Mouse (Mus musculus) limb, embryonic 10.5 days (tissue): Measurements from ENCODE around the gene Gucy2c. TPM values are rescaled to one million over a fixed set of nuclear protein-coding genes. Genes with fewer than 3 reads are reported as not detected.

Source experiments
- DNase-seq: peaks from one replicate; pipeline ENCODE4 v3.0.0-alpha.2; 2017; ENCODE audit warnings: low spot score
- H3K27ac ChIP-seq: fragments of 300-500 bp; sonication (generic); 2 replicates; pipeline ENCODE4 v1.5.1; 2016; ENCODE audit warnings: mild to moderate bottlenecking
- H3K27me3 ChIP-seq: fragments of 300-500 bp; sonication (generic); 2 replicates; pipeline ENCODE4 v1.6.1; 2016; ENCODE audit warnings: low read depth, mild to moderate bottlenecking; ENCODE audit not compliant: poor library complexity, severe bottlenecking
- H3K36me3 ChIP-seq: fragments of 300-500 bp; sonication (generic); 2 replicates; pipeline ENCODE4 v1.6.1; 2016; ENCODE audit warnings: mild to moderate bottlenecking, moderate library complexity
- H3K4me1 ChIP-seq: fragments of 300-500 bp; sonication (generic); 2 replicates; pipeline ENCODE4 v1.6.1; 2016
- H3K4me3 ChIP-seq: fragments of 300-500 bp; sonication (generic); 2 replicates; pipeline ENCODE4 v1.5.1; 2016; ENCODE audit warnings: mild to moderate bottlenecking, moderate library complexity
- H3K9me3 ChIP-seq: fragments of 300-500 bp; sonication (generic); replicated peaks from 2 replicates; pipeline ENCODE4 v1.6.1; 2016; ENCODE audit warnings: mild to moderate bottlenecking
- WGBS: fragments of 180-500 bp; shearing (Covaris S2); methylation state at CpG from one replicate; pipeline ENCODE4 v1.1.7; 2016; 5-methylcytosine and 5-hydroxymethylcytosine counted together
- polyA plus RNA-seq: library from polyadenylated mRNA; unstranded; fragments of >200 nt; fragmentation: Nextera tagmentation; extraction: Ambion mirVana; gene quantifications from 2 replicates; pipeline ENCODE4 v1.2.1, GENCODE M21; 2016

Gucy2c gene
- polyA plus RNA-seq, 1 experiment from 2014 or later = 0.16 TPM

- WGBS = 94% methylated on average over 11 of the region's 11 CpGs
- Histone ChIP-seq H3K27ac (no peak overlapping the region), H3K27me3 (no peaks in the 10 kb centered on the region), H3K36me3 (no peaks in the 10 kb centered on the region), H3K4me1 (no peaks in the 10 kb centered on the region), H3K9me3 (no peaks in the 10 kb centered on the region), H3K4me3 (no peak overlapping the region)
- no peak for DNase-seq
Measured at GRCm38 (mm10) chr6:136750567-136750966, 31.0 kb downstream of the Gucy2c start.

- H3K9me3 ChIP-seq = no peaks in the 10 kb centered on the region
- peaks cover 6% of the 10 kb centered on the region; the same call in 1 of the 2 replicates for H3K4me1 ChIP-seq
- H3K36me3 ChIP-seq = no peaks in the 10 kb centered on the region
- WGBS = 88% methylated on average over 5 of the region's 5 CpGs
- no peak for DNase-seq
- no peaks in the 10 kb centered on the region for H3K27me3 ChIP-seq
- H3K27ac ChIP-seq = no peak overlapping the region
- H3K4me3 ChIP-seq = no peak overlapping the region
Measured at GRCm38 (mm10) chr6:136745586-136745985, 36.0 kb downstream of the Gucy2c start.

- DNase-seq = no peak
- Histone ChIP-seq H3K4me1 (peaks cover 6% of the 10 kb centered on the region; the same call in 1 of the 2 replicates), H3K27ac (no peak overlapping the region), H3K9me3 (no peaks in the 10 kb centered on the region), H3K36me3 (no peaks in the 10 kb centered on the region), H3K4me3 (no peak overlapping the region), H3K27me3 (no peaks in the 10 kb centered on the region)
- WGBS = 77% methylated on average over 7 of the region's 7 CpGs
Measured at GRCm38 (mm10) chr6:136743729-136744128, 37.8 kb downstream of the Gucy2c start.

- 51% methylated on average over 10 of the region's 10 CpGs for WGBS
- Histone ChIP-seq H3K4me1 (peaks cover 6% of the 10 kb centered on the region; the same call in 1 of the 2 replicates), H3K36me3 (no peaks in the 10 kb centered on the region), H3K27ac (peak overlapping the region; percentile 19; the same call in 1 of the 2 replicates), H3K9me3 (no peaks in the 10 kb centered on the region), H3K27me3 (no peaks in the 10 kb centered on the region), H3K4me3 (no peak overlapping the region)
- peak; percentile 82 for DNase-seq
Measured at GRCm38 (mm10) chr6:136742352-136743118, 39.0 kb downstream of the Gucy2c start.

GRCm38 (mm10) chr6:136741281-136741680 lies 40.3 kb downstream of the Gucy2c start:
- Histone ChIP-seq H3K4me1 (peaks cover 6% of the 10 kb centered on the region; the same call in 1 of the 2 replicates), H3K36me3 (no peaks in the 10 kb centered on the region), H3K9me3 (no peaks in the 10 kb centered on the region), H3K4me3 (no peak overlapping the region), H3K27ac (no peak overlapping the region), H3K27me3 (no peaks in the 10 kb centered on the region)
- no peak for DNase-seq
- WGBS = 88% methylated on average over 10 of the region's 10 CpGs

GRCm38 (mm10) chr6:136735766-136736165 lies 45.8 kb downstream of the Gucy2c start:
- 83% methylated on average over 7 of the region's 7 CpGs for WGBS
- H3K27ac ChIP-seq = no peak overlapping the region
- H3K4me1 ChIP-seq = no peaks in the 10 kb centered on the region
- H3K4me3 ChIP-seq = no peak overlapping the region
- no peak for DNase-seq
- no peaks in the 10 kb centered on the region for H3K27me3 ChIP-seq
- H3K9me3 ChIP-seq = no peaks in the 10 kb centered on the region
- no peaks in the 10 kb centered on the region for H3K36me3 ChIP-seq

GRCm38 (mm10) chr6:136728144-136728543 lies 53.4 kb downstream of the Gucy2c start:
- Histone ChIP-seq H3K9me3 (no peaks in the 10 kb centered on the region), H3K27ac (0 out of 2 replicates have a peak overlapping the region, but pooled peaks have one; percentile 19), H3K36me3 (no peaks in the 10 kb centered on the region), H3K27me3 (no peaks in the 10 kb centered on the region), H3K4me1 (no peaks in the 10 kb centered on the region), H3K4me3 (no peak overlapping the region)
- 95% methylated on average over 14 of the region's 14 CpGs for WGBS
- DNase-seq = no peak

GRCm38 (mm10) chr6:136723171-136723570 lies 58.4 kb downstream of the Gucy2c start:
- no peak overlapping the region for H3K4me3 ChIP-seq
- no peaks in the 10 kb centered on the region for H3K9me3 ChIP-seq
- 89% methylated on average over 3 of the region's 3 CpGs for WGBS
- peaks cover 3% of the 10 kb centered on the region; the same call in 1 of the 2 replicates for H3K27me3 ChIP-seq
- no peaks in the 10 kb centered on the region for H3K36me3 ChIP-seq
- no peak overlapping the region for H3K27ac ChIP-seq
- no peak for DNase-seq
- 0 out of 2 replicates have a peak, but pooled peaks cover 2% of the 10 kb centered on the region for H3K4me1 ChIP-seq

GRCm38 (mm10) chr6:136722565-136722964 lies 59.0 kb downstream of the Gucy2c start:
- Histone ChIP-seq H3K4me1 (0 out of 2 replicates have a peak, but pooled peaks cover 2% of the 10 kb centered on the region), H3K4me3 (no peak overlapping the region), H3K27ac (no peak overlapping the region), H3K27me3 (peaks cover 3% of the 10 kb centered on the region; the same call in 1 of the 2 replicates), H3K36me3 (no peaks in the 10 kb centered on the region), H3K9me3 (no peaks in the 10 kb centered on the region)
- WGBS = 89% methylated on average over 7 of the region's 7 CpGs
- no peak for DNase-seq

GRCm38 (mm10) chr6:136721925-136722324 lies 59.6 kb downstream of the Gucy2c start:
- H3K27me3 ChIP-seq = peaks cover 3% of the 10 kb centered on the region; the same call in 1 of the 2 replicates
- no peak overlapping the region for H3K4me3 ChIP-seq
- peaks cover 7% of the 10 kb centered on the region; the same call in 1 of the 2 replicates for H3K4me1 ChIP-seq
- DNase-seq = peak; percentile 70
- no peak overlapping the region for H3K27ac ChIP-seq
- WGBS = 61% methylated on average over 6 of the region's 6 CpGs
- no peaks in the 10 kb centered on the region for H3K9me3 ChIP-seq
- no peaks in the 10 kb centered on the region for H3K36me3 ChIP-seq

- H3K36me3 ChIP-seq = no peaks in the 10 kb centered on the region
- H3K4me1 ChIP-seq = peaks cover 7% of the 10 kb centered on the region; the same call in 1 of the 2 replicates
- H3K27me3 ChIP-seq = peaks cover 3% of the 10 kb centered on the region; the same call in 1 of the 2 replicates
- H3K9me3 ChIP-seq = no peaks in the 10 kb centered on the region
- no peak for DNase-seq
- H3K4me3 ChIP-seq = no peak overlapping the region
- WGBS = 90% methylated on average over 15 of the region's 15 CpGs
- H3K27ac ChIP-seq = no peak overlapping the region
Measured at GRCm38 (mm10) chr6:136720436-136720835, 61.1 kb downstream of the Gucy2c start.

GRCm38 (mm10) chr6:136715881-136716431 lies 65.6 kb downstream of the Gucy2c start:
- no peaks in the 10 kb centered on the region for H3K36me3 ChIP-seq
- H3K4me3 ChIP-seq = no peak overlapping the region
- H3K27ac ChIP-seq = no peak overlapping the region
- peaks cover 3% of the 10 kb centered on the region; the same call in 1 of the 2 replicates for H3K27me3 ChIP-seq
- no peak for DNase-seq
- H3K9me3 ChIP-seq = no peaks in the 10 kb centered on the region
- peaks cover 5% of the 10 kb centered on the region; the same call in 1 of the 2 replicates for H3K4me1 ChIP-seq
- 85% methylated on average over 11 of the region's 11 CpGs for WGBS

GRCm38 (mm10) chr6:136714097-136714496 lies 67.5 kb downstream of the Gucy2c start:
- no peak overlapping the region for H3K27ac ChIP-seq
- peaks cover 5% of the 10 kb centered on the region; the same call in 1 of the 2 replicates for H3K4me1 ChIP-seq
- no peaks in the 10 kb centered on the region for H3K36me3 ChIP-seq
- WGBS = 90% methylated on average over 3 of the region's 3 CpGs
- H3K9me3 ChIP-seq = no peaks in the 10 kb centered on the region
- no peak for DNase-seq
- no peak overlapping the region for H3K4me3 ChIP-seq
- H3K27me3 ChIP-seq = no peaks in the 10 kb centered on the region
